Mouse (Mus musculus) testis, adult 2 months (tissue): ENCODE data around the gene Rpl4. TPM values are rescaled to one million over a fixed set of nuclear protein-coding genes. Genes with fewer than 3 reads are reported as not detected.
A peak's percentile ranks its signal among the peaks of the same experiment; 100 is the strongest.
"Not testable (repeated sequence)": the region's sequence is repeated elsewhere in the genome, so short reads cannot be mapped to it uniquely, and the experiment has no call there.

Experiments used
- H3K27ac ChIP-seq: fragments of 200-500 bp; 2 replicates; pipeline ENCODE4 v1.5.1; 2012; ENCODE audit warnings: low read depth, low read length; ENCODE audit not compliant: control insufficient read depth, insufficient read depth
- H3K27me3 ChIP-seq: fragments of 200-500 bp; 2 replicates; pipeline ENCODE4 v1.6.1; 2012; ENCODE audit warnings: mild to moderate bottlenecking, low read length, moderate library complexity; ENCODE audit not compliant: control insufficient read depth, insufficient read depth
- H3K36me3 ChIP-seq: fragments of 200-500 bp; 2 replicates; pipeline ENCODE4 v1.6.1; 2012; ENCODE audit warnings: mild to moderate bottlenecking, low read length; ENCODE audit not compliant: control insufficient read depth, insufficient read depth
- H3K4me1 ChIP-seq: fragments of 200-500 bp; 2 replicates; pipeline ENCODE4 v1.6.1; 2012; ENCODE audit warnings: low read length; ENCODE audit not compliant: control insufficient read depth, insufficient read depth
- H3K4me3 ChIP-seq: fragments of 200-500 bp; 2 replicates; pipeline ENCODE4 v1.5.1; 2012; ENCODE audit warnings: low read depth, mild to moderate bottlenecking, low read length, moderate library complexity, mixed read lengths; ENCODE audit not compliant: control insufficient read depth
- CTCF ChIP-seq: fragments of 200-500 bp; IDR thresholded peaks from 2 replicates; pipeline ENCODE4 v1.5.1; 2012; ENCODE audit warnings: low read depth, mild to moderate bottlenecking, inconsistent platforms, low read length, moderate library complexity; ENCODE audit not compliant: control insufficient read depth, insufficient read depth, insufficient replicate concordance
- POLR2A ChIP-seq: fragments of 200-500 bp; IDR thresholded peaks from 2 replicates; pipeline ENCODE4 v1.6.1; 2012; ENCODE audit warnings: low read depth, mild to moderate bottlenecking, inconsistent platforms, low read length, moderate library complexity; ENCODE audit not compliant: control insufficient read depth
- polyA plus RNA-seq: library from polyadenylated mRNA; depleted of rRNA; stranded (reverse); fragments of >200 nt; gene quantifications from 2 replicates; pipeline ENCODE4 v1.2.3, GENCODE M21; 2012

Gene Rpl4
- polyA plus RNA-seq, 1 experiment: 181 TPM

GRCm38 (mm10) chr9:64160471-64160870 lies 12.7 kb upstream of the Rpl4 start:
- no peaks in the 10 kb centered on the region for H3K27me3 ChIP-seq
- TF ChIP-seq POLR2A (no peak), CTCF (no peak)
- H3K4me1 ChIP-seq: no peaks in the 10 kb centered on the region
- no peak overlapping the region for H3K4me3 ChIP-seq
- peaks cover 5% of the 10 kb centered on the region for H3K36me3 ChIP-seq
- no peak overlapping the region for H3K27ac ChIP-seq

GRCm38 (mm10) chr9:64169967-64170366 lies 3.2 kb upstream of the Rpl4 start:
- H3K4me1 ChIP-seq, H3K27me3 ChIP-seq, H3K27ac ChIP-seq, H3K4me3 ChIP-seq, H3K36me3 ChIP-seq: not testable (repeated sequence)

GRCm38 (mm10) chr9:64172145-64172815 lies 895 bp upstream of the Rpl4 start:
- TF ChIP-seq POLR2A (no peak), CTCF (no peak)
- Histone ChIP-seq H3K36me3 (no peaks in the 10 kb centered on the region), H3K4me3 (peak overlapping the region; percentile 100), H3K27ac (peak overlapping the region; percentile 99), H3K4me1 (peaks cover 7% of the 10 kb centered on the region), H3K27me3 (no peaks in the 10 kb centered on the region)

GRCm38 (mm10) chr9:64173666-64174220 lies 568 bp downstream of the Rpl4 start:
- no peaks in the 10 kb centered on the region for H3K27me3 ChIP-seq
- H3K36me3 ChIP-seq: no peaks in the 10 kb centered on the region
- peak overlapping the region; percentile 100 for H3K4me3 ChIP-seq
- H3K27ac ChIP-seq: peak overlapping the region; percentile 97
- TF ChIP-seq POLR2A (no peak), CTCF (no peak)
- H3K4me1 ChIP-seq: peaks cover 7% of the 10 kb centered on the region

GRCm38 (mm10) chr9:64174341-64174740 lies 1.2 kb downstream of the Rpl4 start:
- no peak overlapping the region for H3K27ac ChIP-seq
- TF ChIP-seq CTCF (no peak), POLR2A (no peak)
- no peak overlapping the region for H3K4me3 ChIP-seq
- H3K27me3 ChIP-seq: no peaks in the 10 kb centered on the region
- no peaks in the 10 kb centered on the region for H3K36me3 ChIP-seq
- H3K4me1 ChIP-seq: peaks cover 7% of the 10 kb centered on the region

- H3K27ac ChIP-seq: no peak overlapping the region
Observed at GRCm38 (mm10) chr9:64174766-64175165, 1.6 kb downstream of the Rpl4 start.

GRCm38 (mm10) chr9:64175378-64175777 lies 2.2 kb downstream of the Rpl4 start:
- no peak for TF ChIP-seq CTCF
- H3K4me3 ChIP-seq: peak overlapping the region; percentile 35; the same call in 1 of the 2 replicates
- H3K27ac ChIP-seq: no peak overlapping the region
- H3K36me3 ChIP-seq: no peaks in the 10 kb centered on the region
- H3K4me1 ChIP-seq: peaks cover 7% of the 10 kb centered on the region
- H3K27me3 ChIP-seq: no peaks in the 10 kb centered on the region

More at GRCm38 (mm10) chr9:64174766-64175165, 1.6 kb downstream of the Rpl4 start:
- Histone ChIP-seq H3K27me3 (no peaks in the 10 kb centered on the region), H3K36me3 (no peaks in the 10 kb centered on the region), H3K4me1 (peaks cover 7% of the 10 kb centered on the region), H3K4me3 (peak overlapping the region; percentile 80)
- TF ChIP-seq CTCF (no peak), POLR2A (no peak)
